Mouse (Mus musculus) layer of hippocampus, postnatal 25 days (tissue): Measurements from ENCODE around the gene Plscr3. TPM values are rescaled to one million over a fixed set of nuclear protein-coding genes. Genes with fewer than 3 reads are reported as not detected.

Experiments
- DNase-seq, 2 experiments: peaks; one replicate each; pipeline ENCODE4 v3.0.0; 2022; ENCODE audit warnings: mixed read lengths in 2 of 2, low spot score in 1 of 2; ENCODE audit errors: extremely low spot score in 1 of 2
- total RNA-seq, 2 experiments: library from RNA; stranded (reverse); gene quantifications; 2 replicates each; pipeline ENCODE4 v1.2.3; 2021

Plscr3 gene
- total RNA-seq, 2 experiments from 2014 or later: 16.5 to 19.0 TPM

GRCm38 (mm10) chr11:69823456-69823855, 22.7 kb upstream of the Plscr3 start:
- no peak for DNase-seq

- no peak for DNase-seq
Observed at GRCm38 (mm10) chr11:69828832-69829231, 17.3 kb upstream of the Plscr3 start.

- DNase-seq: no peak
Observed at GRCm38 (mm10) chr11:69833554-69833953, 12.6 kb upstream of the Plscr3 start.

GRCm38 (mm10) chr11:69834001-69834549, 12.1 kb upstream of the Plscr3 start:
- DNase-seq: no peak

GRCm38 (mm10) chr11:69835326-69835965, 10.7 kb upstream of the Plscr3 start:
- no peak for DNase-seq

GRCm38 (mm10) chr11:69835966-69836335, 10.2 kb upstream of the Plscr3 start:
- DNase-seq: no peak

GRCm38 (mm10) chr11:69836703-69837576, 9.2 kb upstream of the Plscr3 start:
- peak; percentile 36 to 53 for DNase-seq

GRCm38 (mm10) chr11:69837604-69837951, 8.6 kb upstream of the Plscr3 start, which contains the start of gene Nlgn2:
Gene Nlgn2 (minus strand): TSS chr11:69837784.
- peak in 1 of 2 experiments; percentile 55 for DNase-seq

- DNase-seq: peak; percentile 81 to 92
Observed at GRCm38 (mm10) chr11:69837952-69838713, 8.0 kb upstream of the Plscr3 start, which contains the start of gene Tmem256. Gene Tmem256 (plus strand): TSS chr11:69838514.

GRCm38 (mm10) chr11:69838714-69839104, 7.5 kb upstream of the Plscr3 start:
- no peak for DNase-seq

- no peak for DNase-seq
Observed at GRCm38 (mm10) chr11:69846738-69847688, 837 bp downstream of the Plscr3 start.

GRCm38 (mm10) chr11:69848021-69848420, 1.8 kb downstream of the Plscr3 start:
- no peak for DNase-seq

- DNase-seq: no peak
Observed at GRCm38 (mm10) chr11:69849128-69849527, 3.0 kb downstream of the Plscr3 start.

GRCm38 (mm10) chr11:69849884-69850283, 3.7 kb downstream of the Plscr3 start:
- no peak for DNase-seq

- no peak for DNase-seq
Observed at GRCm38 (mm10) chr11:69850754-69851153, 4.6 kb downstream of the Plscr3 start.

GRCm38 (mm10) chr11:69853994-69854393, 7.8 kb downstream of the Plscr3 start:
- no peak for DNase-seq

GRCm38 (mm10) chr11:69854680-69855079, 8.5 kb downstream of the Plscr3 start:
- DNase-seq: no peak

- peak in 1 of 2 experiments; percentile 33 for DNase-seq
Observed at GRCm38 (mm10) chr11:69855347-69855746, 9.2 kb downstream of the Plscr3 start.
